Mouse (Mus musculus) ovary, postnatal 10 days (tissue): ENCODE results near the gene ccdc198.

Experiments used
- DNase-seq: peaks from one replicate; pipeline ENCODE4 v3.0.0; 2022; ENCODE audit warnings: low spot score

Gene ccdc198

DNA sequence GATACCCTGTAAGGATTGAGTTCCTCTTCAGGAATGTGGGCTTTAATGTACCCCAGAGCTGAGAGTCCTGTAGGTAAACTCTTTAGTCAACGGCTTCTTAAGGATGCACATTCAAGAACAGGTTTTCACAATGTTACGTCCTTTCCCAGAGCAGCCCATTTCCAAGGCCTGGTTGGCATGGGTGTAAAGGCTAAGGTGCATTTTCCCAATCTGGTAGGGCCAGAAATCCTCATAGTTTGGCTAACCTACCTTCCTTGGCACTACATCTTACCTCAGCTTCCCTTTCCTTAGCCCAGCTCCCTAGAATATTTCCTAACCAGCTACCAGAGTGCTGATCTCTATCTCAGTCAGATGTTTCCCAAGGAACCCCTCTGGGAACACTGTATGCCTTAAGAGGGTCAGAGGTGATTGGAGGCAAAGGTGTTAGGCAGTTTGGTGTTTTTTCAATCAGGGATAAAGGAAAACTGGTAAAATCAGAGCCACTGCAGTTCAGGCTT is 48.2 kb downstream of the ccdc198 start:
- DNase-seq: no peak

DNA sequence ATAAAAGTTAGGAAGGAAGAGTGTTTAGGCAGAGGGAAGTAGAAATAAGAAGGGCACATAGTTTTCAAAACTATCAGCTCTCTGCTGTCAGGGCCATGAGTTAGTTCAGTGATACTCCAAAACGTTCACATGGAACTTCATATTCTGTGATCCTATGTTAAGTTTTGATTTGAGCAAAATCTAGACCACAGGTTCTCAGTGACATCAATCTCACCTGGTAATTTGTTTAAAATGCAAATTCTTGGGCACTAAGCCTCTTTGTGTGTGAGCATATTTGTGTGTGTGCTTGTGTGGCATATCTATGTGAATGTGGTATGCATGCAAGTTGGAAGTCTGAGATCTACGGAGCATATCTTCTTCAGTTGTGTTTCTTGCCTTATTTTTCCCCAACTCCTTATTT is 59.0 kb downstream of the ccdc198 start:
- DNase-seq: no peak

DNA sequence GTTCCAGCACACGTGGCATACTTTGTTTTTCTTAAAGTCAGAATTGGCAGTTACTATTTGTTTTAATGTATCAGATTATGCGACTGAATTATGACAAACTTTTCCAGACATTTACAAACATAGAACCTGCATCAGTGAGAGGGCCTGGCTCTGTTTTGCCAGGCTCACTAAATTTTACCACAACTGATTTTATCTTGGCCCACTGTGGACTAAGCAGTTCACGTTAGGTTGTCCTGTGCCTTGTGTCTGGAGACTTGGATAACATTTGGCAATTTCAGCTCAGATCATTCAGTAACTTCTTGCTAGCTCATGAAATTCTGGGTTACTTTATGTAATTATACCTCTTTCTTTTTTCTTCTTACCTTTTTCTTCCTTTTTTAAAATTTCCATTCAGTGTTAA is 65.5 kb downstream of the ccdc198 start:
- DNase-seq: no peak

DNA sequence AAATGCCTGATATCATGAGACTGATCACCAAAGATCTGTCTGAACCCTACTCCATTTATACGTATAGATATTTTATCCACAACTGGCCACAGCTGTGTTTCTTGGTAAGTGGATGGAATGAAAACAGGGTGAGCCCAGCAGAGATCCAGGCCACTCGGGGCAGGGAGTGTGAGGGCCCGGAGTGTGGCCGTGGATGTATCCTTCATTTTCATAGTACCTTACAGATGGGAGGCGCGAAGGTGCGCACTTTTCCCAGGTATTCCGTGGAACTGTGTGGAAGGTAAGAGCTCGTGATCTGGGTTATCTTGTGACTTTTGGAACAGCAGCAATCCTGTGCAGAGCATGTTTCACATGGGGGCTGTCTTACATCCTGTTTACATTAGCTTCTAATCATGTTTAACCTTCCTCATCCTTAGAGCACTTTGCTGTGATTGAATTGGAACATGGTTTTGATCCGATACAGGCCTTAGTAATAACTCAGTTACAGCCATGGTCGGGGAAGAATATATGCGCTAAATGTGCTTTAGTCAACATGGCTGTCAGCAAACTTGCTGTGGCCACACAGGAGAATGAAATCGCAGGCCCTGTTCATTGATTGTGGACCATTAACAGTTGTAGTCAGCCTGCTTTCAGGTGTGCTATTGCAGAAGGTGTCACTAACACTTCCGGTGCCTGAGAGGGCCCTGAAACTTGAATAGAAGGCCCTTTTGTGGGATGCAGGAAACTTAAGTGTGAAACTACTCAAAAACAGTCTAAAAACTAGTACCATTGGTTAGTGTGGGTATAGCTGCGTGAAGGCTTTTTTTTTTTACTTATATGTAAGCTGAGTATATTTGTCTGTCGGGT is 71.8 kb downstream of the ccdc198 start:
- DNase-seq: no peak

DNA sequence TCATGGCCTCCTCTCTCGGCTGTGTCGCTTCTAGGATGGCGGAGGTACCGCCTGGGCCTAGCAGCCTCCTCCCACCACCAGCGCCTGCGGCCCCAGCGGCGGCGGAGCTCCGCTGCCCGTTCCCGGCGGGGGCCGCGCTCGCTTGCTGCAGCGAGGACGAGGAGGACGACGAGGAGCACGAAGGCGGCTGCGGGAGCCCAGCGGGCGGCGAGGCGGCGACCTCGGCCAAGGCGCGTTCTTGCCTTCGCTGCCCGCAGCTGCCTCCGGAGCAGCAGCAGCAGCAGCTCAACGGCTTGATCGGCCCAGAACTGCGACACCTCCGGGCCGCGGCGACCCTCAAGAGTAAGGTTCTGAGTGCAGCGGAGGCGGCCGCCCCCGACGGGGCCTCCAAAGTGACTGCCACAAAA is 72.7 kb downstream of the ccdc198 start:
- peak; percentile 33 for DNase-seq

DNA sequence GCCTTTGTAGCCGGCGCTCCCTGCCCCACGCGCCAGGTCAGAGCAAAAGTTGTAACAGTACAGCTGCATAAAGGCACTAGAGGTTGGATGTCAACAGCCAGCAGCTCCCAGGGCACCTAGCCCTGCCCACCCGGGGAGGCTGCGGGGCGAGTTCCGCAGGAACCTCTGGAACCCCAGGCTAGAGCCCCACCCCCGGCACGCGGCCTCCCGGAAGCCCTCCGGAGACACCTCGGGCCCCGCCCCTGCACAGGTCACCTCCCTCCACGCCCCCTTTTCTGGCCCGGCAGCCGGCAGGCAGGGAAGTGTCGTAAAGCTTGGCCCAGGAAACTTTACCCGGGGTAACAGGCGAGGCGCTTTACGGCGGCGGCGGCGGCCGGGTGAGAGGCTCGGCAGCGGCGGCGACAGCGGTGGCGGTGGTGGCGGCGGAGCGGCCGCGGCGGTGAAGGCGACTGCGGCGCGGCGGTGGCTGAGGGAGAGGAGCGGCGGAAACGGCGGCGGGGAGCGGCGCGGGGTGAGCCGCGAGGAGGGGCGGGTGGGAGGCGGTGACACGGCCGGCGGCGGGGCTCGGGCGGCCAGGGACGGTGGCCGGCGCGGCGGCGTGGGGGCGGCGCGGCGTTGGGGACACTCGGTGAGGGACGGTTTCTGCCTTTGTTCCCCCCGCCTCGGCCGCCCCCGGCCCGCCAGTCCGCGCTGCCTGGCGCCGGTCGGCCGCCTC is 73.2 kb downstream of the ccdc198 start, which contains the start of gene Naa30:
Gene Naa30, plus strand, starts transcription at position 360 of the 715 bp plus-strand sequence.
- peak; percentile 85 for DNase-seq

DNA sequence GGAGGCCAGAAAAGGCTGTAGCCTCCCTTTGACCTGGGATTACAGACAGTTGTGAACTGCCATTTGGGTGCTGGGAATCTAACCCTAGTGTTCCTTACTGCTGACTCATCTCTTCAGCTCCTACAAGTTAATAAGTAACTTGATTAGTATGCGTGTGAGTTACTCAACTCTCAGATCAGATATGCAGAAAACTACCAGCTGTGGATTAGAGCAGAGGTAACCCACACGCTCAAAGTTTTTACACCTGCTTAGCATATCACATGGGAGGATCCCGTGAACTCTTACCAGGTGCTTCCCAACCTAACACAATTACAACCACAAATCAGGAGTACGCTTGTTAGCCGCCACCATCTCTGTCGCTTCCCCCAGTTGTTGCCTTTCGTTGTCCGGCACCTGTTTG is 74.0 kb downstream of the ccdc198 start:
- DNase-seq: no peak
